Mouse (Mus musculus): ENCODE measurements around the gene Rnf217. TPM values are rescaled to one million over a fixed set of nuclear protein-coding genes. Genes with fewer than 3 reads are reported as not detected.

The Rnf217 gene
- total RNA-seq (2021), result 1 to 10 TPM; 7.7 to 9.1 TPM
- long read RNA-seq, experiment 1, full-length matches to known transcripts, result 20 of 25 reads
- long read RNA-seq, experiment 1, partial matches to known transcripts, result 2 of 25 reads
- long read RNA-seq, experiment 1, other reads (novel, unspliced or antisense), result 3 of 25 reads
- long read RNA-seq, experiment 2, full-length matches to known transcripts, result 13 of 19 reads
- long read RNA-seq, experiment 2, partial matches to known transcripts, result 1 of 19 reads
- long read RNA-seq, experiment 2, other reads (novel, unspliced or antisense), result 5 of 19 reads

GRCm38 (mm10) chr10:31609066-31609961 lies at the start of gene Rnf217:
Rnf217 (minus strand) TSS chr10:31609184.
- DNase-seq, result peak; percentile 80

DNA sequence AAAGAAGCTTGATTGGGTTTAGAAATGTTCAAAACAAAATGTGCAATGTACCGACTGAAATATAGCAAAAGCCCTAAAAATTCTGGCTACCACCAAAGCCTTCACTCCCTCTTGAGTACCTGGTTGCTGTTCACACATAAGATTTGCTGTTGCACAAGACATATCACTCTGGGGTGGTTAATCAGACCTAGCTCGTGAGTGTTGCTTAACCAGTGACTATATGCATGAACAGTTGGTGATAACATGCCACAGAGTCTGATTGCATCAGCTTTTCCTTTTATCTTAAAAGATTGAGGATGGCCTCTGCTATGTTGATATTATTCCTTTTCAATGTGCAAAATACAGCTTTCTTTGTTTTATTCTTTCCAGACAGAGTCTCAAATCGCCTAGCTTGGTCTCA lies 38.3 kb upstream of the Rnf217 start:
- DNase-seq, result no peak

DNA sequence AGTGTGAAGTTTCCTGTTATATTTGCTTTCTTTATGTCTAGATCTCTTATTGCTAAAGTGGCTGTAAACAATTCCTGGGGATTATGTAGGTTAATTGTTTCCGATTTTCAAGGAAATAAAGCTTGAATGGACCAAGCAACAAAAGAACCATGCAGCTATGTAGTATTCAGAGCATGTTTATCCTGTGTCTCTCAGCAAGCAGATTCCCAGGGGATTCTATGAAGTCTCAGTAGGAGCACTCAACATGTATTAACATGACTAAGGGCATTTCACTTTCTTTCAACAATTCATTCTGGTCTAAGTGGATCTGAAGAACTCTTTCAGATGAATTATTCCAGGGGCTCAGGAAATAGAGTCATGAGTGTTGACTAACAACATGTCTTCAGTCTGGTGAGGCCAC lies 37.1 kb upstream of the Rnf217 start:
- no peak for DNase-seq

- DNase-seq, result no peak
Measured at GRCm38 (mm10) chr10:31635098-31635497, 26.1 kb upstream of the Rnf217 start.

- peak; percentile 5 for DNase-seq
Measured at GRCm38 (mm10) chr10:31632005-31632404, 23.0 kb upstream of the Rnf217 start.

DNA sequence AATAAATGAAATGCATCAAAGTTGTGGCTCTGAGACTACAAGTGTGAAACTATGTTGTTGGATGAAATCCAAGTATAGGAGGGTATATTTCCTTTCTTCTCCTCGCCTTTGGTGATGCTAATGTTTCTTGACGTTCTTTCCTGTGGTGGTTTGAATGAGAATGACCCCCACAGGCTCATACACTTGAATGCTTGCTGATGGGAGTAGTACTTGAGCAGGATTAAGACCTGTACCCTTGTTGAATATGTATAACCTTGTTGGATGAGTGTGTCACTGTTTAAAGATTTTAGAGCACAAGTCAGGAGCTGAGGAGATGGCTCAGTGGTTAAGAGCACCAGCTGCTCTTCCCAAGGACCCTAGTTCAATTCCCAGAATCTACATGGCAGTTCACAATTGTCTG lies 6.4 kb upstream of the Rnf217 start:
- no peak for DNase-seq

DNA sequence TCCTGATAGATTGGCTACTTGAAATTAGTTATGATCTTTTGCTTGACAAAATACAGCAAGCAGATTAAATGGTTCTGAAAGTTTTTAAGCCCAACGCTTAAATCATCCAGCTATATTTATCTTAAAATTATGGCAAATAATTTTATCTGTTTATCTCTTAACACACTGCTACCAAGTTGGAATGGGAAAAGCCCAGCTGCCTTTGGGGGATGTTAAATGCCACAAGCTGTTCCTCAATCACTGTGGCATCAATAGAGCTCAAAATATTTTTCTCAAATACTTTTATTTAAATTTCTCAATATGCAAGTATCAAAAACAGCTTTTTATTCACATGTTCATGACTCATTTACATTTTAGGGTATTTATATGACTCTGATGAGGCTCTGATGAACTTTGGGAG lies 5.1 kb upstream of the Rnf217 start:
- DNase-seq, result no peak

- DNase-seq, result peak; percentile 55
Measured at GRCm38 (mm10) chr10:31608441-31609065, 431 bp downstream of the Rnf217 start.

DNA sequence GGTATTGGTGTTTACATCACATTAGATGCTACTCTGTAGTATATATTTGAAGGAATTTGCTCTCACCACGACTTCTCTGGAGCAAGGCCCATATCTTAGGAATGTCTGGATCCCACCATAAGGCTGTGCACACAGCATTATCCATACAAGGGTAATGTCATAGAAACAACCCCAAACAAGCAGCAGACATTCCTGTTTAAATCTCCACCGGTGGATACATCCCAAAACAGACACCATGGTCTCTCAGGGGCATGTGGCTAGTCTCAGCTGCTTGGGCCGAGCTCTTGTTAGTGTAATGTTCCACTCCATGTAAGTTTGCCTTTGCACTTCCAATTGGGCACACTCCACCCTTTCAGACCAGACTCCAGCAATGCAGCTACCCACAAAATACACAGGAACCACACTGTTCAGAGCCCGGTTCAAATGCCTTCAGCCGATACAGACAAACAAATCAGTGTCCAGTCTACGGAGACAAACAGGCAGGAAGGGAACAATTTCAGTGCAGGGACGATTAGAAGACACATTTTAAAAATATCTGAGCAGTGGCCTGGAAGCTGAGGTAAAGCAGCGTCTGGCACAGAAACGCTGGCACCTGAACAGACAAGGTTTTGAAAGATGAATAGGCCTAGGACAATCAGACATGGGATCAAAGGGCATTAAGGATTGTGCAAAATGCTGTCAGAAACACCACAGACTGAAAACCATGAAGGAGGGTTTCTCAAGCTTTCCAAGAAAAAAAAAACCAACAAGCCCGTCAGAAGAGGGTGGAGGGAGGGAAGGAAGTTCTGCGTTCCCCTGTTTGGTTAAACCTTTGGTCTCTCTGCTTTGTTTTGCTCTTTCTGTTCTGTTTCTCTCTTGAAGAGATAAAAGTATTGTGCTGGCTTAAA lies 1.8 kb downstream of the Rnf217 start:
- DNase-seq, result peak; percentile 39

- DNase-seq, result no peak
Measured at GRCm38 (mm10) chr10:31603855-31604254, 5.1 kb downstream of the Rnf217 start.

DNA sequence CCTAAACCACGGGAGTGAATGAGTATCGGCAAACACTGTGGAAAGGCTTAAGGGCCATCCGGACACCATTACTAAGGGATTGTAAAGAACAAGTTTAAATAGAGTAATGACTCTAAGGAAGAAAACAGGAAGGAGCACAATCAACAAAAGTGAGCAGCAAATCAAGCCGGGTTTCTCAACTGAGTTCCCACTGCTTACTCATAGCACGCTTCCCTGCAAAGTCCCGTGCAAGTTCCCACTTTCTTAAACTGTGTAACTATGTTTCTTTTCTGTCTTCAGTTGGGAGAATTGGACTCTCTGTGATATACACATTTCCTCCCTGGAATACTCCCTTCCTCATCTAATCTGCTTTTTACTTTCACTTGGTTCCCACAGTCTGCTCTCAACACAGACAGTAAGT lies 8.9 kb downstream of the Rnf217 start:
- DNase-seq, result no peak

- DNase-seq, result peak; percentile 18
Measured at GRCm38 (mm10) chr10:31597886-31598285, 11.1 kb downstream of the Rnf217 start.

DNA sequence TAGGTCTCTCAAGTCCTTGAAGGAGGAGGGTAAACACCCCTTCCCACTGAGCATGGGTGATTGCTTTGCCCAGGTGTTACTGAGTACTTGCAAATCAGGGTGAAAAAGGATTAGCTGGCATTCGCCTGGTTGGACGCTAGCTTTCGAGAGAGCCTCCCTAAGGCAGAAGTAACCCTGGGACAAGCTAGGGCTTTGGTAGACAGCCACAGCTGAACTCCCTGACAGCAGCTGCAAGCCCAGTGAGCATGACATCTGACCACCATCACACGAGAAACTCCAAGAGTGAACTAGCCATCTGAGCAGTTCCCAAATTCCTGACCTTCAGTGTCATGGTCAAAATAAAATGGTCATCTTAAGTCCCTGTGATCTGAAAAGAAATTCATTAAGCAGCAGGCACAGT lies 12.2 kb downstream of the Rnf217 start:
- DNase-seq, result no peak

DNA sequence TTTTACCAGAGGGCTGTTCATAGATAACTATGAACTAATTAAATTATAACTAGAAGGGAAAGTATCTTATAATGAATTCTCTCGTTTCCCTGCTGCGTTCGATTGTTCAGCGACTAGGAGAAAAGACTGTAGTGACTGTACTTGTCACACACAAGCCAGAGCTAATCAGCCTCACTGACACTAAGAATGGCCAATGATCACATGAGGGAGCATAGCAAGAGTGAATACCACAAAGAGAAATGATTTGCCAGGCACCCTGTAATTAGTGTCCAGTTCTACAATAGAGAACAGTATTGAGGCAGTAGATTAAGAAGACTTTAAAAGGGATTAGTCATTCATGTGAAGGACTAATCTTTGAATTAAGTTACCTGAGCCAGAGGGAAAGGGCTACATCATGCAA lies 13.7 kb downstream of the Rnf217 start:
- DNase-seq, result no peak

DNA sequence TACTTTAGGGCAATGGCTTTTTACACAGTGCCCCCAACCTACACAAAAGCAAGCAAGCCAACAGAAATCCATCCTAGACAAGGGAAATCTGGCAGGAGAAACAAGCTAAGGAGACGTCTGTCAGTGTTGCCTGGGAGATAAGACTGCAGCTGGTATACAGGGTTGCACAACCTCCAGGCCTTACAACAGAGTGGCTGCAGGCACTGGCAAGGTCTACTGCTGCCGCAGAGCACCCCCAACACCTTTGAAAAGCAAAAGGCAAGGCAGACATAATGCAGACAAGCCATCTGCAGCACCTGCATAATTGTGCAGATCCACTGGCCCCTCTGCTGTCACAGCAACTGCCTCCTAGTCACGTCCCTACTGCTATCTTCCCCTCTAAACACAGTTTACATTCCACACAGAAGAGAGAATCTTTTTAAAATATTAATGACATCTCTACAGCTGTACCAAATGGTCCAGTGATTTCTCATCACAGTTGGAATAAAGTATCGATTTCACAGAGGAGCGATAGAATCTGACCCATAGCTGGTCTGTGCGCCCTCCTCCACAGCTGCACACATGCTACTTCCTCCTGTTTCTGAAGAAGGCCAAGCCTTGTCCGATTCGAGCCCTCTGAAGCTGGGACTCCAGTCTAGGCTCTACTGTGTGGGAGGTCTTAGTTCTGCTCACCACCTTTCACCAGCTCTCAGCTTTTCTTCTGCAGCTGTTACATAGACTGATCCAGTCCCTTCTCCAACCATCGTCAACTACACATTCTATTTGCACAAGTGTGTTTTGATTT lies 16.1 kb downstream of the Rnf217 start:
- peak; percentile 72 for DNase-seq

- DNase-seq, result no peak
Measured at GRCm38 (mm10) chr10:31592095-31592740, 16.8 kb downstream of the Rnf217 start.

GRCm38 (mm10) chr10:31580722-31581121 lies 28.3 kb downstream of the Rnf217 start:
- no peak for DNase-seq

DNA sequence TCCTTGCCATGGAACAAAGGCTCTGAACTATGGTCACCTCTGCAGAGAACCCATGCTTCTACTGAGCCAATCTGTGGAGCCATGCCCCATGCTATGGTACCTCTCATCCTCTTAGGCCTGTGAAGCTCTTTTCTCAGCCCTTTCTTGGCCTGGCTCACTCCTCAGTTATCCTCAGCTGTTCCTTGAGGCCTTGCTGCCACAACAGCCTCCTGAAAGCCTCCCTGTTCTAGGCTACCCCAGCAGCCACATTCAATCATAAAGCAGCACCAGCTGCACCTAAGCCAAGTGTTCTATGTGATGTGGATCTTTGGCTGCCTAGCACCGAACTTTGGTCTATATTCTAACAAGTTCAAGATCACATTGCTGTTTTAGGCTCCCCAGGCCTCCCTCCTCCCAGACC lies 28.9 kb downstream of the Rnf217 start:
- DNase-seq, result no peak

DNA sequence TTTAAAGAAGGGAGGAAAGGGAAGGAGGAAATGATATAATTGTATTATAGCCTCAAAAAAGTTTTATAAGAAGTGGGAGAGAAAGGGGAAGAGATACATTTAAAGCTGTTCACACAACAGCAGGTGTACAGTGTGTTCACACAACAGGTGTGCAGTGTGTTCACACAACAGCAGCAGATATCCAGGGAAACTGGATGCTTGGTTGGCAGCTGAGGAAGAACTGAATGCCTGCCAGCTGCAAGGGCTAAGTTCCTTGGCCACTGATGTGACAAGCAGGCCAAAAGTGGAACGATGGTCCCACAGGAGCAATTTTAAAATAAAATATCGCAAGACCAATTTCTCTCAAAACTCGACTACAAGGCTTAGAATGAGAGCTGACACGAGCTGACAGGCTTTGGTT lies 35.7 kb downstream of the Rnf217 start:
- DNase-seq, result peak; percentile 33

DNA sequence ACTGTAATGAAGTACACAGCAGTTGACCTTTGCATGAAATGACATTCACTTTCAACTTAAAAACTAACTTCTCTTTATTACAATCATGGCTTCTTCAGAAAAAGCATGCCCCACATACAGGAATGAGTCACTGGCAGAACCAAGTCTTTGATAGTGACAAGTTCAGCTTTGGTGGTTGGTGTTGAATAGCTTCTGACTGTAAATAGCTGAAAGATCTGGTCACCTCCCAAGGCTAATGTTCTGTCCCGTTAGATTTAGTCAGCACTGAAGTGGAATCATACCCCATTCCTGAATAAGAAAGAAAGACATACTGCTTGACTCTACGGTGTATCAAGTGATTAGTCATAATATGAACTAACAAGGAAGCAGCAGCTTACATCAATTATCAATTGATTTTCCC lies 51.7 kb downstream of the Rnf217 start:
- no peak for DNase-seq

Measured in adrenal gland, postnatal 10 days (tissue).